Mouse (Mus musculus) large intestine, adult 2 months (tissue): Measurements from ENCODE around the gene Hivep1. TPM values are rescaled to one million over a fixed set of nuclear protein-coding genes. Genes with fewer than 3 reads are reported as not detected.
A peak's percentile ranks its signal among the peaks of the same experiment; 100 is the strongest.

Experiments
- DNase-seq: peaks from one replicate; pipeline ENCODE4 v3.0.0-alpha.2; 2012; ENCODE audit warnings: low read depth, low spot score
- WGBS: fragments of 180-500 bp; shearing (Covaris S2); methylation state at CpG from one replicate; pipeline ENCODE4 v1.1.7; 2018; 5-methylcytosine and 5-hydroxymethylcytosine counted together
- polyA plus RNA-seq: library from polyadenylated mRNA; depleted of rRNA; stranded (reverse); fragments of >200 nt; gene quantifications from 2 replicates; pipeline ENCODE4 v1.2.3, GENCODE M21; 2012

Hivep1 gene
- polyA plus RNA-seq, 1 experiment = 12.4 TPM

DNA sequence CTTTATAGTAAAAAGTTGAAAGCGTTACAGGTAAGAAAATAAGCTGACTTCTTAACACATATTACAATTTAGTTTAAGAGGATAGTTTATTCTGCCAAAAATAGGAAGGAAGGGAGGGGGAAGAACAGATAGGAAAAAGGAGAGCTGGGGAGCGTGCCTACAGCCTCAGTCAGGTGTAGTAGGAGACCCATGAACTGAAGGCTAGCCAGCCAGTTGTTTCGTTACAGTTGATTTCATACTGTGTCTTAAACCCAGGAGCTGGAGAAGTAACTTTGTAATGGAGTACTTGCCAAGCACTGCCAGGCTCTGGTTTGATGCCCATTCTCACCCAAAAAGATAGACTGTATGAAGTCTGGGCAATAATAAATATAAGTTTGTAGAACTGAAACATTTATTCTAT, 52.5 kb downstream of the Hivep1 start:
- no peak for DNase-seq
- WGBS = 84% methylated on average over 3 of the region's 3 CpGs

DNA sequence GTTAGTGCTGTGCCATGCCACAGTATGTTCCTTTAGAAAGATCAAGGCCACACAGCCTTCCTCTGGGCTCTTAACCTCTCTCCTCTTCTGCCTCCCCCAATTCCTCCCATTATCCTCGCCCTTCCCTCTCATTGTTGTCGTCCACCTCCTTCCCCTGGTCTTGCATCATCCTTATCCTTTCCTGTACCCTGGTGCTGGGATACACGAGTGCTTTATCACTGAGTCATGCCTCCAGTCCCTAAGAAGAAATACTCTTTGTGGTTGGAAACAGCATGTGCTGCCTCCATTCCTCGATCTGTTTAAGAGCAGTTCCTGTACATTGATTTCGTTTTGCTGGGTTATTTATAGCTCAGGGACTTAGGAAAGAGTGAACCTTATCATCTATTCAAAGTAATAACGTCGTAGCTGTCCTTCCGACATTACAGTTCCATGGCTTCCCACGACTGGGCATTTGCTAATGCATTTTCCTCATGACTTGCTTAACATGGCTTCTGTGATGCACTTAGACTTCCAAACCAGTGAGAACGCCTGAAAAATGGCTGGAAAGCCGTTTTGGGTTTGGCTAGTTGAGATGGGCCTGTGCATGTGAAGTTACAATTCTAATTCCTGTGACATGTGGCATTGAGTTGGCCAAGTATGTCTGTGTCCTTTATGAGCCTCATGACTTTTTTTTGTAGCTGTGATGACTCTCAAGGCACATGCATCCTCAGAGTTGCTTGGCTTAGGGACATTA, 56.8 kb downstream of the Hivep1 start:
- no peak for DNase-seq
- WGBS = 64% methylated on average over 11 of the region's 11 CpGs

DNA sequence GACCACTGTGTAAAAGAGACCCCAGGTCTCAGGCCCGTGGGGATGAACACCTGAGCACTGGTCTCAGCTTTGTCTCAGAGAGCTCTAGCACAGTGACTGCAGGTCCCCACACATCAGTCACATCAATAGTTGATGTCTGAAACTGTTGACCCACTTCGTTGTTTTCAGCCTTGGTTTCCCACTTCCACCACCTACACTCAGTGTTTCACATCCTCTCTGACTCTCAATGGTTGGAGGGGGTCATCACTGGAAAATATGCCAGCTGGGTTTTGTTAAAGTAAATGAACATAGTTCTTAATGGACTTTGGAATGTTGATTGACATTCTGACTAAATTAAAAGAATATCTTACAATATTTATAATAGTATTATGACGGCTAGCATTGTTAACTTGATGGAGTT, 58.6 kb downstream of the Hivep1 start:
- WGBS = 73% methylated on average over 3 of the region's 3 CpGs

GRCm38 (mm10) chr13:42112071-42112470, 60.2 kb downstream of the Hivep1 start:
- no peak for DNase-seq
- WGBS = 86% methylated on average over 6 of the region's 6 CpGs

More for the DNA sequence above, 58.6 kb downstream of the Hivep1 start:
- no peak for DNase-seq

DNA sequence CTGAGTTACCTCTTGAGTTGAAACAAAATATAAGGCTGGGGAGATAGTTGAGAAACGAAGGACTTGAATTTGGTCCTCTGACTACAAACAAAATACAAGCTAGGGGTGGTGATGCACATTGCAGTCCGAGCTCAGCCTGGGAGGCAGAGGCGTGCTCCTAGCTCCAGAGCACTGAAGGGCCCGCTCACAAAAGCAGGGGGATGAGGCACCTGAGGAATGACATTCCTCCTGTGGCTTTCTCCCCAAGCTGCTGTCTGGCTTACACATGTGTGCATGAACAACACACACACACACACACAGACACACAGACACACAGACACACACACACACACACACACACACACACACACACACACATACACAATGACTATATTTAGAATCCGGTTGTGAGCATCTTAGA, 60.9 kb downstream of the Hivep1 start:
- no peak for DNase-seq
- WGBS = 65% methylated on average over 5 of the region's 5 CpGs

DNA sequence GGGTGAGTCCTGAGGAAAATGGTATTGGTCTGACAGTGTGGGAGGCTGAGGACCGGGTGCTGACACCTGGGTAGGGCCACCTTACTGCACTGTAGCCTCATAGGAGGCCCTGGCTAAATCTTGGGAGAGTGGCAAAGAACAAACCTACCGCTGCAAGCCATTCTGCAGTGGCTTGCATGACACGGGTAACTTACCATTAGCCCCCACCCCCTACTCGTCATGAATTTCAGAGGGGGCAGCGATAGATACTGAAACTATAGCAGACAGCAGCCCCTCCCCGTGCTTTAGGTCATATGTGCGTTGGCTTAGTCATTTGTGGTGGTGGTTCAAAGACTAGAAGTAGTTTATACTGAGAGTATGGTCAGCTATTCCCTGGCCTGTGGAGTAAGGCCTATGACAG, 61.8 kb downstream of the Hivep1 start:
- DNase-seq = no peak
- 92% methylated on average over 7 of the region's 7 CpGs for WGBS

GRCm38 (mm10) chr13:42116301-42116700, 64.5 kb downstream of the Hivep1 start:
- DNase-seq = no peak

GRCm38 (mm10) chr13:42119062-42119461, 67.2 kb downstream of the Hivep1 start:
- DNase-seq = no peak
- 94% methylated on average over 2 of the region's 2 CpGs for WGBS

More at GRCm38 (mm10) chr13:42116301-42116700, 64.5 kb downstream of the Hivep1 start:
- 87% methylated on average over 6 of the region's 6 CpGs for WGBS

- WGBS = 80% methylated on average over 5 of the region's 5 CpGs
- DNase-seq = no peak
Measured at GRCm38 (mm10) chr13:42121106-42121776, 69.4 kb downstream of the Hivep1 start.

GRCm38 (mm10) chr13:42121777-42122682, 70.2 kb downstream of the Hivep1 start:
- 74% methylated on average over 5 of the region's 5 CpGs for WGBS
- no peak for DNase-seq

- 72% methylated on average over 3 of the region's 3 CpGs for WGBS
Measured at GRCm38 (mm10) chr13:42144627-42145026, 92.8 kb downstream of the Hivep1 start.

GRCm38 (mm10) chr13:42149328-42150071, 97.7 kb downstream of the Hivep1 start:
- WGBS = 70% methylated on average over 9 of the region's 9 CpGs
- no peak for DNase-seq

More at GRCm38 (mm10) chr13:42144627-42145026, 92.8 kb downstream of the Hivep1 start:
- DNase-seq = no peak

GRCm38 (mm10) chr13:42150072-42150450, 98.2 kb downstream of the Hivep1 start:
- DNase-seq = no peak
- whole genome bisulfite sequencing = 48% methylated on average over 5 of the region's 5 CpGs

GRCm38 (mm10) chr13:42150462-42151127, 98.8 kb downstream of the Hivep1 start:
- WGBS = 84% methylated on average over 9 of the region's 9 CpGs
- no peak for DNase-seq

DNA sequence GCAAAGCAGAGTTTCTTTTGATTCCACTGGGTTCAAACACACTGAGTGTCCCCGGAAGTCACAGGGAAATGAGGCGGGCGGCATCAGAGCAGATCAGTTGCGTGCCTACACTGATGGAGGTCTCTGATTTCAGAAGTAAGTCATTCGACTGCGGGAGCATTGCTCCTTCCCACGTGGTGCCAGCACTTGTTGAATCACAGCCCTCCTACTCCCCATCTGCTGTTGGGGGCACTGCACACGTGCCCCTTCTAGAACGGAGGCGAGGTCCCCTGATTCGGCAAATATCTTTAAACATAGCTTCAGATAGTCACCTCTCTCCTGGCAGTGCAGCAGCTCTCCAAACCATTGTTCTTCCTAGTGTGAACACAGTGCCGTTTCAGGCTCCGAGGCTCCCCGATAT, 106.4 kb downstream of the Hivep1 start:
- WGBS = 94% methylated on average over 14 of the region's 14 CpGs
- DNase-seq = no peak

- WGBS = 85% methylated on average over 14 of the region's 14 CpGs
- no peak for DNase-seq
Measured at GRCm38 (mm10) chr13:42159416-42160185, 107.8 kb downstream of the Hivep1 start.

DNA sequence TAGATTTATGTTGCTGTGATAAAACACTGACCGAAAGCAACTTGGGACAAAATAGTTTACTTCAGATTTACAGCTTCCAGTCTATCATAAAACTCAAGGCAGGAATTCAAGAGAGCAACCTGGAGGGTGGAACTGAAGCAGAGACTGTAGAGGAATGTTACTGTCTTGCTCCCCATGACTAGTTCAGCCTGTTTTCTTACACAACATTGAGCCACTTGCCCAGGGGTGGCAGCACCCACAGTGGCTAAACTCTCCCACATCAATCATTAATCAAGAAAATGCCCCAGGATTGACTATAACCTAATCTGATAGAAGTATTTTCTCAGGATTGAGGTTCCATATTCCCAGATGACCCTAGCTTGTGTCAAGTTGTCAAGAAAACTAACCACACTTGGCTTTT, 119.0 kb downstream of the Hivep1 start:
- 33% methylated on average over 1 of the region's 1 CpGs for WGBS
- DNase-seq = no peak

DNA sequence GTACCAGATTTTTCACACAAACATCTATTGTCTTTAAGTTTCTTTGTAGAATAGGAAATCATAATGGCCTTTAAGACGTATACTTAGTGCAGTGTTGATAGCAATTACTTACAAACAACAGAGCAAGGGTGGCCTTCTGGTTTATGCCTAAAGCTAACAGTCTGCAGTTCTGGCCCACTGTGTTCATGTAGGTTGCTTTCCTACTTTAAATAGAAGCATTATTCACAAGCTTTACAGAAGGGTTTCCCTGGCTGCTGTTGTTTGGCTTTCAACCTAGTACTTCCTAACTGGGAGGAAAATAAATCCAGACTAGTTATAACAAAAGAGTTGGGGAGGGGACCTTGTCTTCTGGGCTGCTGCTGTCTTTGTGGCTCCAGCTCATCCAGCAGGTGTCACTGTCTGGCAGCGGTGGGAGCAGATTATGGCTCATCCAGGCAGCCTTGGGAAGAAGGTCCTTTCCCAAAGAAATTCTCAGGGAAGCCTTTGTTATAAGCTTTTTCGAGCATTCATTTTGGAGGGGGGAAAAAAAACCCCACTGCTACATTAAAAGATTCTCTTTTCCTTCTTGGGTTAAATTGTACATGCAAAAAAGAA, 123.1 kb downstream of the Hivep1 start:
- WGBS = 42% methylated on average over 3 of the region's 3 CpGs

More for the DNA sequence above, 123.1 kb downstream of the Hivep1 start:
- peak; percentile 8 for DNase-seq
